8 mouse cellular contexts compared by ENCODE assay signal in genomic region chr1:184032682-184033389, GRCm38 (mm10). TPM values are rescaled to one million over a fixed set of nuclear protein-coding genes. Genes with fewer than 3 reads are reported as not detected.
A peak's percentile ranks its signal among the peaks of the same experiment; 100 is the strongest.
DNase-seq lines count a peak whose midpoint lies in the region; ATAC-seq and TF ChIP-seq lines count a peak whose summit lies in the region.

No protein-coding gene starts in this region.

- 25% methylated on average over 19 of the region's 19 CpGs for WGBS in hindbrain, postnatal 0 days

- H3K4me2 ChIP-seq in hindbrain, postnatal 0 days (ENCODE audit: low read depth, low read length): peak overlapping the region; percentile 96

- H3K4me3 ChIP-seq in left cerebral cortex, adult 2 months: peak overlapping the region; percentile 82
- H3K4me3 ChIP-seq in cortical plate, adult 2 months (ENCODE audit: insufficient read depth, low read length): peak overlapping the region; percentile 69
- H3K4me3 ChIP-seq in hindbrain, postnatal 0 days (ENCODE audit: low read length): peak overlapping the region; percentile 56

- no peak for ATAC-seq in hindbrain, postnatal 0 days

- H3K36me3 ChIP-seq in hindbrain, postnatal 0 days (ENCODE audit: insufficient read depth, low read length): no peaks in the 10 kb centered on the region

- no peaks in the 10 kb centered on the region for H3K4me1 ChIP-seq in cortical plate, adult 2 months (ENCODE audit: control insufficient read depth, insufficient read depth, low read length)
- H3K4me1 ChIP-seq in hindbrain, postnatal 0 days (ENCODE audit: insufficient read depth, low read length): no peaks in the 10 kb centered on the region

- H3K27ac ChIP-seq in left cerebral cortex, adult 2 months: peak overlapping the region; percentile 83
- H3K27ac ChIP-seq in cortical plate, adult 2 months (ENCODE audit: insufficient read depth, low read length): peak overlapping the region; percentile 60; the same call in 1 of the 2 replicates
- H3K27ac ChIP-seq in hindbrain, postnatal 0 days: peak overlapping the region; percentile 96

- no peak for TF ChIP-seq CTCF in left cerebral cortex, adult 2 months (IDR thresholded peaks at IDR 0.05)
- no peak for TF ChIP-seq CTCF in cortical plate, adult 2 months (IDR thresholded peaks at IDR 0.05; ENCODE audit: extremely low read depth, insufficient read depth, low read length)
- TF ChIP-seq CTCF in hindbrain, postnatal 0 days (IDR thresholded peaks at IDR 0.05; ENCODE audit: low read depth): no peak

- peak overlapping the region; percentile 80 for H3K9ac ChIP-seq in hindbrain, postnatal 0 days (replicated peaks; ENCODE audit: low read length)

- H3K9me3 ChIP-seq in hindbrain, postnatal 0 days (ENCODE audit: low read length): no peaks in the 10 kb centered on the region

- intact Hi-C loops in left cerebral cortex, adult 2 months (cut with DNase I): loop anchor here (5.0 to 10.0 kb wide), 2 partner anchors 154 to 1748 kb away; partner anchors contain the start of gene Degs1
- intact Hi-C loops in left cerebral cortex, postnatal 10 days (cut with DNase I): no loop called here

- no peak for DNase-seq in left cerebral cortex, adult 2 months (ENCODE audit: extremely low spot score in 1 of 2, low spot score in 2 of 2)
- DNase-seq in left cerebral cortex, adult 9 months (ENCODE audit: low spot score in 2 of 2): no peak
- no peak for DNase-seq in hindbrain, postnatal 0 days (ENCODE audit: low spot score)
- DNase-seq in naive thymus-derived CD4-positive, alpha-beta T cell, adult 2 months (ENCODE audit: low read depth): peak; percentile 54
- DNase-seq in gastrocnemius, postnatal 25 days: no peak
- no peak for DNase-seq in ovary, postnatal 36 days (ENCODE audit: low spot score)
- no peak for DNase-seq in left cerebral cortex, postnatal 10 days (ENCODE audit: extremely low spot score in 1 of 2, low spot score in 2 of 2)

- no peaks in the 10 kb centered on the region for H3K27me3 ChIP-seq in hindbrain, postnatal 0 days (ENCODE audit: insufficient read depth, low read length)

- TF ChIP-seq POLR2A in cortical plate, adult 2 months (IDR thresholded peaks at IDR 0.05; ENCODE audit: extremely low read depth, insufficient read depth, low read length): no peak

RNA-seq across cellular contexts. Expression of gene 1700056E22Rik, which starts 1.3 kb away (rescaled TPM):
- total RNA-seq in left cerebral cortex, adult 2 months (2021): not detected
- polyA plus RNA-seq in cortical plate, adult 2 months (2012; rRNA removed): 0.21 and 0.23 TPM in 2 replicates
- total RNA-seq in hindbrain, postnatal 0 days (2014; rRNA removed): 1.0 and 1.2 TPM in 2 replicates
- polyA plus RNA-seq in hindbrain, postnatal 0 days (2015; fragmentation: Nextera tagmentation; extraction: Ambion mirVana): 1.3 and 1.7 TPM in 2 replicates
- 1 to 10 TPM in 1 of 2 experiments, under 1 TPM in 1; 0.96 to 1.3 TPM for total RNA-seq in gastrocnemius, postnatal 25 days (2021)
- total RNA-seq in left cerebral cortex, postnatal 10 days (2021): under 1 TPM; 0.36 TPM

RNA-seq across cellular contexts. Expression of gene Dusp10, which starts 19.7 kb away (rescaled TPM):
- 1 to 10 TPM; 6.1 to 6.8 TPM for total RNA-seq in left cerebral cortex, adult 2 months (2021)
- polyA plus RNA-seq in cortical plate, adult 2 months (2012; rRNA removed): 8.0 and 8.9 TPM in 2 replicates
- total RNA-seq in hindbrain, postnatal 0 days (2014; rRNA removed): 10.0 and 11.7 TPM in 2 replicates
- 6.3 and 6.5 TPM in 2 replicates for polyA plus RNA-seq in hindbrain, postnatal 0 days (2015; fragmentation: Nextera tagmentation; extraction: Ambion mirVana)
- total RNA-seq in gastrocnemius, postnatal 25 days (2021): 10 to 100 TPM; 20.2 to 32.6 TPM
- 1 to 10 TPM; 5.2 to 5.3 TPM for total RNA-seq in left cerebral cortex, postnatal 10 days (2021)
